Mouse (Mus musculus) thymus, adult 18-20 months (tissue): ENCODE data around the gene Gmcl1.

ENCODE experiments used
- DNase-seq, 2 experiments: peaks; one replicate each; pipeline ENCODE4 v3.0.0; 2022; ENCODE audit warnings: mixed read lengths in 2 of 2

Gene Gmcl1

DNA sequence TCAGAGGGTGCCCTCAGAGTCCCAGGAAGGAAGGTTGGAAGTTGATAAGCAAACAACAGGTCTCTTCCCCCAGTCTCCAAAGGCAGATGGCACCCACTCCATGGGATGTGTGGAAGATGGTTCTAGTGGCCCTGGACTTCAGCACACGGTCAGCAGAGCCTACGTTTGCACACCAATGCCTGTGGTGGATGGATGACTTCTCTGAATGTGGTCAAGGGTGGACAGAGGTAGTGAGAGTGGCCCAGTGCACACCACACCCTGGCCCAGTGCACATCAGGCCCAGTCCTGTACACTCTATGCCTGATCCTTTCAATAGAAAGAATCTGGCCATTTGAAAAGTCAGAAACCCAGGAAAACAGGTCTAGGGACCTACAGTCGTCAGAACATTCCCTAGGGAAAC, 74.7 kb downstream of the Gmcl1 start:
- DNase-seq = no peak

DNA sequence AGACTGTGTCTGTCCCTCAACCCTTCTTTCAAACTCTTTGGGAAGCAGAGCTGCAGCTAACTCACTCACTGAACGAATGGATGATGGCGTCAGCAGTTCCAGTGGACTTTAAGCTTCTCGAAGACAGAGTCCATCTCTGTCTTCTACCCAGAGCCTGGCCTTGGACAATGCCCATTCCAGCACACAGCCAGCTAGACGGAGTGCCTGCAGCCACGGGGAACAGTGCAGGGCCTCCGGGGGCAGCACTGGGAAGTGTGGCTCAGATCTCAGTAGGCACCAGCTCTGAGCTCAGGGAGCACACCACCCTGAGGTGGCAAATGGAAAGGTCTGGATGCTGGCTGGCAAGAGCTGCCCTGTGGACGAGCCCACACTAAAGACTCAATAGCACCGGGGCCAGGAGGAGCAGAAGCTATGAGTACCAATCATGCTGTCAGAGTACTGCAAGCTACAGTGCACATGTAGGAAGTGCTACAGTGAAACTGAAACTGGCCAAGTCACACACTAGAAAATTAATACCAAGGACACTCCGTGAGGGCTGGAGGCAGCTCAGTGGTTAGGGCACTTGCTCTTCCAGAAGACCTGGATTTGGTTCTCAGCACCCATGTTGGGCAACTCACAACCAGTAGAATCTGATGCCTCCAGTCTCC, 78.8 kb downstream of the Gmcl1 start:
- no peak for DNase-seq

DNA sequence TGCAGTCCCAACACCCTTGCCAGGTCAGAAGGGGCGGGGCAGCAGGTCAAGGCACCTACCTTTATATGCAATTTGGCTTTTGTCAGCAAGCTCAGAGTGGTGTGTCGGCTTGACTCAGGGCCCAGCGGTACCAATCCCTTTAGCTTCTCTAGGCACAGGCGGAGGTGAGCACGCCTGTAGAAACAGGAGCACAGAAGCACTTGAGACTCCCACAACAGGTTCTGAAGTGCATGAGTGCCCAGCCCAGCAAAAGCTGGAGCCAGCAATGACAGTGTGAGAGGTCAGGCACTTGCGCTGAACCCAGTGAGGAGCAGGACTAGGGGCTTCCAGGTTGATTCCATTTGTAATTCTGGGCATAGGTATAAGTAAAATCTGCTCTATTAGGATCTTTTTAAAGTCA, 80.2 kb downstream of the Gmcl1 start:
- DNase-seq = no peak

DNA sequence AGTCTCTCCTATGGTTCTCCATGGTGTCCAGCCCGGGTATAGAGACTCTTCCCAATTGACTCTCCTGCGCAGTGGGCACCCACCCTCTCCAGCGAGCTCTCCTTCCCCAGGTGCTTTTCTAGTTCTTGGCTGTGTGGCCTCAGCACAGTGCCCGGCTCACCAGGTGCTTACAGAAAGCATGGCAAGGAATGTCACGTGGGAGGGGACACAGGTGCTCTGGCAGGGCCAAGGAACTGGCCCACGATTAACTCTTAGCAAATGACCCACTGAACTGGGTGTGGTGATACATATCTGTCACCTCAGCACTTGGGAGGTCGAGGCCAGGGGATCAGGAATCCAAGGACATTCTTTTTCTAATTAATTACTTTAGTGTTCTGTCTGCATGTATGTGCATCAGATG, 87.0 kb downstream of the Gmcl1 start:
- no peak for DNase-seq

DNA sequence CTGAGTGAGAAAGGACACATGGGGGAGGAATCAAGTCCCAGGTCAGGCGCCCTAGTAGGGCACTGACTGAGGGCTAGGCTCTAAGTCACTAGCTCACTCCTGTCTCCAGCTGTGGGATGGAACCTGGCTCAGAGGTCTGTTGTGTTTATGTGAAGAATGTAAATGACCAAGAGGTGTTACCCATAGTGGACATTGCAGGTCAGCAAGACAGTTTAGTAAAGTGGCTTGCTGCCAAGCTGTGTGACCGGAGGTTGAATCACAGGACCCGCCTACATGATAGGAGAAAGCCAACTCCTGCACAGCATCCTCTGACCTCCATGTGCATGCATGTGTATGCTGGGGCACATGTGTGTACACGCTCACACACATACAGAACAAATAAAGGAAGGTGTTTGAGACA, 87.6 kb downstream of the Gmcl1 start:
- no peak for DNase-seq

DNA sequence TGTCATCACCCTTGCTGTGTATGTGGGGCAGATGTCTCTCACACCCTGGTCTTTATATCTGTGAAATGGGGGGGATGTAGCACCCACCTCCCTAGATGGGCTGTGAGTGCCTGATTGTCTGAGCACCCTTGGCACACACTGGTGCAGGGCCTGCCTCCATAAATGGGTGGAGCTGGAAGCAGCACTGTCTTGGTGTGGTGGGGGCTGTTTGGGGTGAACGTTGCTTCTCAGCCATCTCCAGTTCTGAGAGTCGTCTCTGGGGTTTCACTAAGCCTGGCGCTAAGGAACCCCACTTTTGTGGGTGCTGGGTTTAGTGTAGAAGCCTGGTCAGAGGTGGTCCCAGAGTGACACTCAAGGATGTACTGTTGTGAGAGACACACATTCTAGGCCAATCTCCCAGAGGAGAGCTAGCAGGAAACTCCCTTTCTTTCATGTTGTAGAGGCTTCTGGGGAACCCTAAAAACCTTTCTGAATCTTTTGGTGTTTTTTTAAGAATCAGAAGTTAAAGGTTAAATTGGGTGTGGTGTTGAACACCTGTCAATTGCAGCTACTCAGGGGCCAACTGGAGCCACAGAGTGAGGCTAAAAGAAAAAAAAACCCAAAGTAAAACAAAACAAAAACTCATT, 88.3 kb downstream of the Gmcl1 start:
- DNase-seq = no peak
